Mouse (Mus musculus): ENCODE results near the gene Yjefn3. TPM values are rescaled to one million over a fixed set of nuclear protein-coding genes. Genes with fewer than 3 reads are reported as not detected.
"Not testable (repeated sequence)": the region's sequence is repeated elsewhere in the genome, so short reads cannot be mapped to it uniquely, and the experiment has no call there.

The Yjefn3 gene
- polyA plus RNA-seq (2015; fragmentation: Nextera tagmentation; extraction: Ambion mirVana) = 4.0 and 5.5 TPM in 2 replicates

DNA sequence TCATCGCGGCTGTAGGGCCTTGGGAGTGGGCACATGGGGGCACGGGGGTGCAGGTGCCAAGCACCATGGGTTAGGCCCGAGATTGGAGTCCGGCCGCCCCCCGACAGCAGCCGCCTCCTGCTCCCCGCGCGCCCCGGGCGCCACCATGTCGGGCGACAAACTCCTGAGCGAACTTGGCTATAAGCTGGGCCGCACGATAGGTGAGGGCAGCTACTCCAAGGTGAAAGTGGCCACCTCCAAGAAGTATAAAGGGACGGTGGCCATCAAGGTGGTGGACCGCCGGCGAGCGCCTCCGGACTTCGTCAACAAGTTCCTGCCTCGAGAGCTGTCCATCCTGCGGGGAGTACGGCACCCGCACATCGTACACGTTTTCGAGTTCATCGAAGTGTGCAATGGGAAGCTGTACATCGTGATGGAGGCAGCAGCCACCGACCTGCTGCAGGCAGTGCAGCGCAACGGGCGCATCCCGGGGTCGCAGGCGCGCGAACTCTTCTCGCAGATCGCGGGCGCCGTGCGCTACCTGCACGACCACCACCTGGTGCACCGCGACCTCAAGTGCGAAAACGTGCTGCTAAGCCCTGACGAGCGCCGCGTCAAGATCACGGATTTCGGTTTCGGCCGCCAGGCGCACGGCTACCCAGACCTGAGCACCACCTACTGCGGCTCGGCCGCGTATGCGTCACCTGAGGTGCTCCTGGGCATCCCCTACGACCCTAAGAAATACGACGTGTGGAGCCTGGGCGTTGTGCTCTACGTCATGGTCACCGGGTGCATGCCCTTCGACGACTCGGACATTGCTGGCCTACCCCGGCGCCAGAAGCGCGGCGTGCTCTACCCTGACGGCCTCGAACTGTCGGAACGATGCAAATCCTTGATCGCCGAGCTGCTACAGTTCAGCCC, at the start of gene Yjefn3, which contains the start of the genes Tssk6 and Ndufa13:
Gene Yjefn3, minus strand, starts transcription at position 550 of the 900 bp plus-strand sequence.
Gene Tssk6, plus strand, starts transcription at position 22 of the 900 bp plus-strand sequence.
Gene Ndufa13, minus strand, starts transcription at position 396 of the 900 bp plus-strand sequence.
- H3K27me3 ChIP-seq = no peaks in the 10 kb centered on the region
- peaks cover 31% of the 10 kb centered on the region for H3K4me1 ChIP-seq
- no peaks in the 10 kb centered on the region for H3K9me3 ChIP-seq
- peak; percentile 15 for ATAC-seq (ENCODE audit: borderline replicate concordance, extremely low read depth, low FRiP score, low TSS enrichment)
- H3K27ac ChIP-seq = peak within 1 kb of the TSS; percentile 90
- 5% methylated on average over 89 of the region's 89 CpGs for WGBS
- peak within 1 kb of the TSS; percentile 95 for H3K4me2 ChIP-seq
- H3K36me3 ChIP-seq = no peaks in the 10 kb centered on the region
- H3K4me3 ChIP-seq = peak within 1 kb of the TSS; percentile 72
- peak within 1 kb of the TSS; percentile 71 for H3K9ac ChIP-seq

- Histone ChIP-seq H3K4me1 (0 out of 2 replicates have a peak, but pooled peaks cover 9% of the 10 kb centered on the region), H3K4me2 (no peak overlapping the region), H3K27me3 (no peaks in the 10 kb centered on the region), H3K4me3 (no peak overlapping the region), H3K27ac (no peak overlapping the region), H3K36me3 (0 out of 2 replicates have a peak, but pooled peaks cover 14% of the 10 kb centered on the region), H3K9me3 (no peaks in the 10 kb centered on the region), H3K9ac (no peak overlapping the region)
- no peak for ATAC-seq (ENCODE audit: borderline replicate concordance, extremely low read depth, low FRiP score, low TSS enrichment)
- WGBS = 87% methylated on average over 2 of the region's 2 CpGs
These were observed 47.8 kb upstream of the Yjefn3 start for GRCm38 (mm10) chr8:69950300-69950699.

DNA sequence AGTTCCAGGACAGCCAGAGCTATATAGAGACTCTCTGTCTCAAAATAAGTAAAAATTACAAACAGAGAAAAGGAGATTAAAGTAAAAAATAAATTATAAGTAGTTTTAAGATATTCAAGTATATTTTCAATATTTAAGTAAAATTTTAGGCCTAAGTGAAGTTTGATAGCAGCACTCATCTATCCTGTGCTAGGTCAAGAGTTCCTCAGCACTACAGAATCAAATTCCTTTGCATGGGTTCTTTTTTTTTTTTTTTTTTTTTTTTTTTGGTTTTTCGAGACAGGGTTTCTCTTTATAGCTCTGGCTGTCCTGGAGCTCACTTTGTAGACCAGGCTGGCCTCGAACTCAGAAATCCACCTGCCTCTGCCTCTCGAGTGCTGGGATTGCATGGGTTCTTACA, 40.0 kb upstream of the Yjefn3 start:
- peaks cover 20% of the 10 kb centered on the region for H3K4me1 ChIP-seq
- not testable (repeated sequence) for H3K9me3 ChIP-seq; H3K4me3 ChIP-seq; ATAC-seq (ENCODE audit: borderline replicate concordance, extremely low read depth, low FRiP score, low TSS enrichment); H3K9ac ChIP-seq; H3K36me3 ChIP-seq; H3K27me3 ChIP-seq; H3K27ac ChIP-seq; H3K4me2 ChIP-seq
- 77% methylated on average over 3 of the region's 3 CpGs for WGBS

DNA sequence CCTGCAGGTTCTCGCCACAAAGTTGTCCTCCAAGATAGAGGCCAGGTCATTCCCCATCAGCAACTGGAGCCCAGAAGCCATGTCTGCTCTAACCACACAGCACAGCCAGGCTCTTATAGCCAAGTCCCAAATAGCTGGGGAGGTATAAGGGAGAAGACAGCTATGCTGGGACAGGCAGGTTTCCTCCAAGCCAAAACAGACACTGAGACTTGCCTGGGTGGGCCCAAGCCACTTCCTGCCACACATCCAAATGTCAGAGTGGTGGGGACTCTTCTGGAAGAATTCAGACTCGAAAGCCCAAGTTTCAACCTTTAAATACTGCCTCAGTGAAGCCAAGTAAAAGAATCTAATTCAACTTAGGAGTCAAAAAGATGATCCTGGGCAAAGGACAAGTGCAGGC, 37.9 kb upstream of the Yjefn3 start:
- H3K27ac ChIP-seq = no peak overlapping the region

GRCm38 (mm10) chr8:69939633-69940032, 37.1 kb upstream of the Yjefn3 start:
- H3K36me3 ChIP-seq = peaks cover 4% of the 10 kb centered on the region; the same call in 1 of the 2 replicates
- no peak overlapping the region for H3K9ac ChIP-seq
- H3K4me2 ChIP-seq = no peak overlapping the region
- ATAC-seq (ENCODE audit: borderline replicate concordance, extremely low read depth, low FRiP score, low TSS enrichment) = no peak
- H3K4me3 ChIP-seq = no peak overlapping the region
- H3K9me3 ChIP-seq = no peaks in the 10 kb centered on the region
- H3K27ac ChIP-seq = no peak overlapping the region
- H3K4me1 ChIP-seq = peaks cover 46% of the 10 kb centered on the region
- no peaks in the 10 kb centered on the region for H3K27me3 ChIP-seq
- 23% methylated on average over 3 of the region's 3 CpGs for WGBS

More for the DNA sequence above, 37.9 kb upstream of the Yjefn3 start:
- Histone ChIP-seq H3K4me3 (no peak overlapping the region), H3K36me3 (no peaks in the 10 kb centered on the region; the same call in 1 of the 2 replicates), H3K27me3 (no peaks in the 10 kb centered on the region), H3K9ac (no peak overlapping the region), H3K4me1 (peaks cover 41% of the 10 kb centered on the region), H3K9me3 (no peaks in the 10 kb centered on the region), H3K4me2 (no peak overlapping the region)
- 81% methylated on average over 2 of the region's 2 CpGs for WGBS
- ATAC-seq (ENCODE audit: borderline replicate concordance, extremely low read depth, low FRiP score, low TSS enrichment) = no peak

- Histone ChIP-seq H3K27me3 (no peaks in the 10 kb centered on the region), H3K36me3 (peaks cover 9% of the 10 kb centered on the region; the same call in 1 of the 2 replicates), H3K4me2 (no peak overlapping the region), H3K4me3 (no peak overlapping the region), H3K9me3 (no peaks in the 10 kb centered on the region), H3K4me1 (peaks cover 48% of the 10 kb centered on the region), H3K9ac (no peak overlapping the region), H3K27ac (no peak overlapping the region)
- no peak for ATAC-seq (ENCODE audit: borderline replicate concordance, extremely low read depth, low FRiP score, low TSS enrichment)
- 68% methylated on average over 6 of the region's 6 CpGs for WGBS
These were observed 35.9 kb upstream of the Yjefn3 start for GRCm38 (mm10) chr8:69938245-69938982.

- no peak for ATAC-seq (ENCODE audit: borderline replicate concordance, extremely low read depth, low FRiP score, low TSS enrichment)
- Histone ChIP-seq H3K36me3 (peaks cover 12% of the 10 kb centered on the region; the same call in 1 of the 2 replicates), H3K4me3 (no peak overlapping the region), H3K27me3 (no peaks in the 10 kb centered on the region), H3K4me2 (no peak overlapping the region), H3K9me3 (no peaks in the 10 kb centered on the region), H3K27ac (no peak overlapping the region), H3K9ac (no peak overlapping the region), H3K4me1 (peaks cover 48% of the 10 kb centered on the region)
- WGBS = 75% methylated on average over 3 of the region's 3 CpGs
These were observed 35.0 kb upstream of the Yjefn3 start for GRCm38 (mm10) chr8:69937466-69937865.

GRCm38 (mm10) chr8:69936050-69936794, 33.7 kb upstream of the Yjefn3 start:
- Histone ChIP-seq H3K36me3 (peaks cover 12% of the 10 kb centered on the region; the same call in 1 of the 2 replicates), H3K4me1 (peaks cover 48% of the 10 kb centered on the region), H3K4me3 (no peak overlapping the region), H3K27me3 (no peaks in the 10 kb centered on the region), H3K4me2 (no peak overlapping the region), H3K27ac (peak overlapping the region; percentile 87), H3K9ac (no peak overlapping the region), H3K9me3 (no peaks in the 10 kb centered on the region)
- 35% methylated on average over 7 of the region's 7 CpGs for WGBS
- peak; percentile 93 for ATAC-seq (ENCODE audit: borderline replicate concordance, extremely low read depth, low FRiP score, low TSS enrichment)

- H3K27me3 ChIP-seq = no peaks in the 10 kb centered on the region
- H3K27ac ChIP-seq = peak overlapping the region; percentile 87; the same call in 1 of the 2 replicates
- H3K36me3 ChIP-seq = peaks cover 12% of the 10 kb centered on the region; the same call in 1 of the 2 replicates
- no peak overlapping the region for H3K4me3 ChIP-seq
- no peak for ATAC-seq (ENCODE audit: borderline replicate concordance, extremely low read depth, low FRiP score, low TSS enrichment)
- no peak overlapping the region for H3K9ac ChIP-seq
- no peaks in the 10 kb centered on the region for H3K9me3 ChIP-seq
- H3K4me1 ChIP-seq = peaks cover 45% of the 10 kb centered on the region
- WGBS = 74% methylated on average over 3 of the region's 3 CpGs
- H3K4me2 ChIP-seq = no peak overlapping the region
These were observed 32.9 kb upstream of the Yjefn3 start for GRCm38 (mm10) chr8:69935431-69935830.

GRCm38 (mm10) chr8:69934582-69934981, 32.1 kb upstream of the Yjefn3 start:
- Histone ChIP-seq H3K36me3 (peaks cover 12% of the 10 kb centered on the region; the same call in 1 of the 2 replicates), H3K9ac (no peak overlapping the region), H3K27ac (no peak overlapping the region), H3K4me2 (no peak overlapping the region), H3K9me3 (no peaks in the 10 kb centered on the region), H3K4me1 (peaks cover 37% of the 10 kb centered on the region), H3K27me3 (no peaks in the 10 kb centered on the region), H3K4me3 (no peak overlapping the region)
- 75% methylated on average over 5 of the region's 5 CpGs for WGBS
- no peak for ATAC-seq (ENCODE audit: borderline replicate concordance, extremely low read depth, low FRiP score, low TSS enrichment)

DNA sequence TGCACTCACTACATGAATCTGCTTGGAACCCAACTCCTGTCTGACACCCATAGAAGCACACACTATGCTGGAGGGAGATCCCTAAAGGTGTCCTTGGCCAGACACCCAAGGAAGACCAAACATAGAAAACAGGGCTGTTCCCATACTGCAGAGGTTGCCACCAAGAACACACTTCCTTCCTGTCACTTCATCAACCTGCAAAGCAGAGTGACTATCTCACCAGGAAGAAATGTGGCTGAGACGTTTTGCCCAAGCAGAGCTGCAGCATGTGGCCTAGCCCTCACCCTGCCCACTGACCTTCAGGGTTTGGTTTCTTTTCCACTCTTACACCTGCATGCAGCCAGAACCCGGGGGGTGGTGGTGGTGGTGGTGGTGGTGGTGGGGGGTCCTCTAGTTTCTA, 31.3 kb upstream of the Yjefn3 start:
- peaks cover 34% of the 10 kb centered on the region for H3K4me1 ChIP-seq
- no peak for ATAC-seq (ENCODE audit: borderline replicate concordance, extremely low read depth, low FRiP score, low TSS enrichment)
- H3K4me2 ChIP-seq = no peak overlapping the region
- peaks cover 12% of the 10 kb centered on the region; the same call in 1 of the 2 replicates for H3K36me3 ChIP-seq
- no peaks in the 10 kb centered on the region for H3K9me3 ChIP-seq
- H3K4me3 ChIP-seq = no peak overlapping the region
- H3K27me3 ChIP-seq = no peaks in the 10 kb centered on the region
- no peak overlapping the region for H3K27ac ChIP-seq
- no peak overlapping the region for H3K9ac ChIP-seq
- WGBS = 50% methylated on average over 2 of the region's 2 CpGs

All from lung, embryonic 15.5 days (tissue).